Mouse (Mus musculus) neutrophil, adult 83 days (primary cell): Measurements from ENCODE around the gene 1600014C23Rik. TPM values are rescaled to one million over a fixed set of nuclear protein-coding genes. Genes with fewer than 3 reads are reported as not detected.

Experiments
- total RNA-seq, 2 experiments: library from RNA; stranded (reverse); gene quantifications; one replicate each; pipeline ENCODE4 v1.2.4; 2023

Gene 1600014C23Rik
- total RNA-seq = not detected

GRCm38 (mm10) chr17:45733735-45734301 lies at the start of gene 1600014C23Rik:
1600014C23Rik (minus strand) TSS chr17:45733844.

GRCm38 (mm10) chr17:45686716-45687115 lies 46.9 kb downstream of the 1600014C23Rik start, which contains the start of gene Tmem63b:
Tmem63b (minus strand) TSS chr17:45686905.

GRCm38 (mm10) chr17:45686093-45686619 lies 47.5 kb downstream of the 1600014C23Rik start, which contains the start of gene Mrpl14:
Mrpl14 (plus strand) TSS chr17:45686322.

Other genes with a start within 250 kb of the 1600014C23Rik start
- 1 to 10 TPM; 4.6 to 6.7 TPM for gene Aars2, start 227.0 kb downstream of the 1600014C23Rik start, total RNA-seq
- gene Tcte1, start 210.4 kb downstream of the 1600014C23Rik start, total RNA-seq = not detected
- gene Tmem151b, start 184.2 kb downstream of the 1600014C23Rik start, total RNA-seq = not detected
- gene Nfkbie, start 178.1 kb downstream of the 1600014C23Rik start, total RNA-seq = 10 to 100 TPM; 34.6 to 36.3 TPM
- gene Slc35b2, start 170.0 kb downstream of the 1600014C23Rik start, total RNA-seq = 10 to 100 TPM; 35.4 to 35.6 TPM
- gene Hsp90ab1, start 160.6 kb downstream of the 1600014C23Rik start, total RNA-seq = 100 to 1,000 TPM; 550 to 621 TPM
- 10 to 100 TPM; 42.5 to 43.4 TPM for gene Slc29a1, start 134.2 kb downstream of the 1600014C23Rik start, total RNA-seq
- not detected for gene Mymx, start 131.7 kb downstream of the 1600014C23Rik start, total RNA-seq
- gene Capn11, start 74.5 kb downstream of the 1600014C23Rik start, total RNA-seq = under 1 TPM; 0.42 to 0.60 TPM
- gene Mrpl14, start 47.5 kb downstream of the 1600014C23Rik start, total RNA-seq = 10 to 100 TPM; 38.4 to 39.9 TPM
- 10 to 100 TPM; 24.5 to 25.3 TPM for gene Tmem63b, start 46.9 kb downstream of the 1600014C23Rik start, total RNA-seq